Mouse (Mus musculus) ES-E14 (cell line): Measurements from ENCODE around the gene Wdr78.

Experiments
- CHD2 ChIP-seq: IDR thresholded peaks from 2 replicates; pipeline ENCODE4 v1.6.1; 2014; ENCODE audit warnings: mild to moderate bottlenecking, low read depth, low read length, inconsistent platforms
- HCFC1 ChIP-seq: IDR thresholded peaks from 2 replicates; pipeline ENCODE4 v1.6.1; 2012; ENCODE audit warnings: low read length, inconsistent platforms, borderline replicate concordance; ENCODE audit not compliant: insufficient read depth
- ZC3H11A ChIP-seq: IDR thresholded peaks from 2 replicates; pipeline ENCODE4 v1.6.1; 2012; ENCODE audit warnings: low read depth, mild to moderate bottlenecking, inconsistent platforms, low read length, borderline replicate concordance
- ZNF384 ChIP-seq: IDR thresholded peaks from 2 replicates; pipeline ENCODE4 v1.6.1; 2012; ENCODE audit warnings: low read depth, low read length, inconsistent platforms

DNA sequence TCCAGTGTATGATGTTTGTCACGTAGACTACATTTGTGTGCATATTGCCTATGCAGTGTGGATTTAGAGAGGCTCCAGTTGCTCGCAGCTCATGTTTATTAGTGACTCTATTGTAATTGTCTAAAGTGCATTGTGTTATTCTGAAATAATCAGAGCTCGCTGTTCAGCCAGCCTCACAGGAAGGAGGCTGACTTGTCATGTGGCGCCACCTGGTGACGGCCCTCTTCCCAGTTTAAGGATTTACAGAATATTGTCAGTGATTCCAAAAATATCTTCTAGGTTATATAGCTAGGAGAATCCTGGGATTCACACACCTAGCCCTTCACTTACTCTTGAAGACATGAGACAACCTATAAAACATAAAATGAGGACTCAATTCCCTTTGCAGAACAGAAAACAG lies 32.0 kb upstream of the Wdr78 start:
- no peak for TF ChIP-seq ZNF384
- TF ChIP-seq ZC3H11A: no peak
- no peak for TF ChIP-seq CHD2
- no peak for TF ChIP-seq HCFC1
